Mouse (Mus musculus) bone marrow, adult 2 months (tissue): ENCODE results near the gene Apoa5. TPM values are rescaled to one million over a fixed set of nuclear protein-coding genes. Genes with fewer than 3 reads are reported as not detected.
A peak's percentile ranks its signal among the peaks of the same experiment; 100 is the strongest.
"Not testable (repeated sequence)": the region's sequence is repeated elsewhere in the genome, so short reads cannot be mapped to it uniquely, and the experiment has no call there.

ENCODE experiments used
- H3K27ac ChIP-seq: fragments of 200-500 bp; 2 replicates; pipeline ENCODE4 v1.5.1; 2012; ENCODE audit warnings: low read depth, mild to moderate bottlenecking, control low read depth, inconsistent platforms, low read length; ENCODE audit not compliant: control insufficient read depth, poor library complexity, insufficient read depth
- H3K4me1 ChIP-seq: fragments of 200-500 bp; 2 replicates; pipeline ENCODE4 v1.6.1; 2011; ENCODE audit warnings: low read length; ENCODE audit not compliant: control insufficient read depth, insufficient read depth
- H3K4me3 ChIP-seq: fragments of 200-500 bp; replicated peaks from 2 replicates; pipeline ENCODE3; 2011; ENCODE audit warnings: mild to moderate bottlenecking, low read depth, low read length, control low read depth; ENCODE audit not compliant: control insufficient read depth
- CTCF ChIP-seq: fragments of 200-500 bp; IDR thresholded peaks from 2 replicates; pipeline ENCODE4 v1.5.1; 2011; ENCODE audit warnings: low read length, control low read depth; ENCODE audit not compliant: control insufficient read depth, insufficient read depth
- POLR2A ChIP-seq: fragments of 200-500 bp; IDR thresholded peaks from 2 replicates; pipeline ENCODE4 v1.6.1; 2011; ENCODE audit warnings: low read depth, mild to moderate bottlenecking, control low read depth, low read length, borderline replicate concordance; ENCODE audit not compliant: control insufficient read depth
- WGBS: fragments of 180-500 bp; shearing (Covaris S2); methylation state at CpG from one replicate; pipeline ENCODE4 v1.1.7; 2018; 5-methylcytosine and 5-hydroxymethylcytosine counted together
- polyA plus RNA-seq: library from polyadenylated mRNA; stranded (reverse); fragments of >200 nt; gene quantifications from 2 replicates; pipeline ENCODE4 v1.2.4, GENCODE M21; 2011; ENCODE audit warnings: low replicate concordance; ENCODE audit not compliant: missing spikeins, insufficient read depth, insufficient read length

The Apoa5 gene
- polyA plus RNA-seq, 1 experiment, result 3.9 TPM

DNA sequence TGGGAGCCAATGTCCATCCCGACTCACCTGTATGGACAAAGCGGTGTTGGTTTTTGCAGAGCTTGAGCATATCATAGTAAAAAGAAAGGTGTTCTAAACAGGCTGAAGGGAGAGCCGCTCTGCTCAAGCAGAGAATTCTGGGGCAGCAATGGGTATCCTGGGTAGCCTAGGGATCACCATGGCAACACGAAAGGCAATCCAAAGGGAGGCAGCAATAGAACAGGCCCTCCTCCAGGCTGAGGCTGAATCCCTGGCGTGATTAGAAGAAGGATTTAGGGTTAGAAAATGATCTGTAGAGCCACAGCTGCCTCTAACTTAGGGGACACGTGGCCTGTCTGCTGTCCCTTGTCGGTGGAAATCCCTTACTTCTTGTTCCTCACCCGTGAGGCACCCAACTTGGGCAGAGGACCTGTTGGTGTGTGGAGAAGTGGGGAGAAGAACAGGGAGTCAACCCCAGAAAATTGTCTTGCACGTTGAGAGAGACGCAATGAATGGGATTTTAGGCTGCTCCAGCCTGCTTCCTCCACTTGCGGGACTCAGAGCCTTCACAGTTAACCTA, 47.5 kb downstream of the Apoa5 start:
- WGBS, result 72% methylated on average over 11 of the region's 11 CpGs

DNA sequence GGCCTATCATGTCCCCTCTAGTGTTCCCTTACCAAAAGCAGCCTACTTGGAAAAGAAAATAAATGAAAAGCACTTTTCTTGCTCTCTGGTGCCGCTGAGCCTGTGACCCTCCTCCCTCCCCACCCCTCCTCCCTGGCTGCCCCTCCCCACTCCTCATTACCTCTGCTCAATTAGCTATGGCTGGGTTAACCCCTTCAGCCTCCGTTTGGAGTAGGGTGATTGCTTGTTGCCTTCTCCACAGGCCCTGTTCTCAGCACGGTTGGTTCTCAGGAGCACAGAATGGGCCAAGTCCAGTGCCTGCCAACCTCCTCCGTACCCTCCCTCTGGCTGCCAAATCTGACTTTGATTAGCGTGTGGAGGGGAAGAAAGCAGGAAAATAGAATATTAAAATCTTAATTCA, 48.0 kb downstream of the Apoa5 start:
- Histone ChIP-seq H3K4me1 (no peaks in the 10 kb centered on the region), H3K27ac (no peak overlapping the region), H3K4me3 (no peak overlapping the region)
- 65% methylated on average over 5 of the region's 5 CpGs for WGBS
- TF ChIP-seq CTCF (no peak), POLR2A (no peak)

More for the DNA sequence above, 47.5 kb downstream of the Apoa5 start:
- Histone ChIP-seq H3K27ac (no peak overlapping the region), H3K4me1 (no peaks in the 10 kb centered on the region), H3K4me3 (no peak overlapping the region)
- TF ChIP-seq CTCF (no peak), POLR2A (no peak)

DNA sequence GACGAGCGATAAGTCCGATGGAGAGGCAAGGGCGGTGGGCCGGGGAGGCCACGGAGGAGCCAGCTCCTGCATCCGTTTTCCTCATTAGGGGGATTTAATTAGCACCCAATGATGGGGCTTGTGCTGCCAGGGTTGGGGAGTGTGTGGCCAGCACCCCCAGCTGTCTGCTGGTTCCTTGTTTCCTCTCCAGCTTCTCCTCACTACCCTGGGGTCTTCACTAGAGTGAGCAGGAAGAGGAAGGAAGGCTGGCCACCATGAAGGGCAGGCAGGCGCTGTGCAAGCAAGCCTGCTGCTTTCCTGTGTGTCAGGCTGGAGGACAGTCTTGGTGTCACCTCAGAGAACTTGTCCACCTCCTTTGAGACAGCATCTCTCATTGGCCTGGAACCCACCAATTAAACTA, 48.5 kb downstream of the Apoa5 start:
- no peak overlapping the region for H3K27ac ChIP-seq
- no peak for TF ChIP-seq CTCF
- no peak for TF ChIP-seq POLR2A
- H3K4me3 ChIP-seq, result no peak overlapping the region
- H3K4me1 ChIP-seq, result no peaks in the 10 kb centered on the region
- whole genome bisulfite sequencing, result 72% methylated on average over 8 of the region's 8 CpGs

DNA sequence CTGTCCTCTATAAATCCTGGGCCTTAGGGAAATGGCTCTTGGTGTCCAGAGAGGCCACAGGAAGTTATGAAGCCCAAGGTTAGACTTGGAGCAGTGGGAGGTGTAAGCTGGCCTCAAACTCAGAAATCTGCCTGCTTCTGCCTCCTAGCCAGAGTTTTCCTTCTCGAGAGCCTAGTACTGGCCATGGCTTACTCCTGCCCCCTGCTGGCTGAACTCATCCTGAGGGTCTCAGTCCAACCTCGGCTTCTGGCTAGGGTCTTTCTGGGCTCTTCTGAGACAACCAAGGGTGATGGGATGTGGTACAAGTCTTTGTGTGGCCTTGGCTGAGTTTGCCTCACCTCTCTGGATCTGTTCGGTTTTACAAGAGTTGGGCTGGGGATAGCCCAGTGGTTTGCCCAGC, 49.5 kb downstream of the Apoa5 start:
- H3K4me3 ChIP-seq, result no peak overlapping the region
- H3K4me1 ChIP-seq, result no peaks in the 10 kb centered on the region
- 85% methylated on average over 3 of the region's 3 CpGs for WGBS
- no peak for TF ChIP-seq POLR2A
- peak; percentile 16; the same call in 1 of the 2 replicates for TF ChIP-seq CTCF
- H3K27ac ChIP-seq, result no peak overlapping the region

DNA sequence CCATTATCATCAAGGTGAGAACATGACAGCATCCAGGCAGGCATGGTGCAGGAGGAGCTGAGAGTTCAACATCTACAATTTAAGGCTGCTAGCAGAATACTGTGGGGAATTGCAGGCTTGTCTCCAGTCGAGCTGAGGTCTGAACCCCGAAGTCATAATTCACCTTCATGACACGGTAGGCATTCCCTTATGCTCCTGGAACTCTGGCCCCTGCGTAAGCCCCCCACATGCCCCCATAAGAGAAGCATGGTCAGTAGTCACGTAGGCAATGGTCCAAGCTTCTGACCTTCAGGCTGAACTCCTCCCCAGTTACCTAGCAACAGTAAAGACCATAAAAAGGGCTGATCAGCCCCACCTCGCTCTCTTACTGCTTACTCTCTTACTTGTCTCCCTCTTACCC, 51.5 kb downstream of the Apoa5 start, which contains the start of gene 4931429L15Rik:
4931429L15Rik (minus strand) TSS at position 101 of the 400 bp plus-strand sequence.
- not testable (repeated sequence) for H3K4me3 ChIP-seq, H3K4me1 ChIP-seq, H3K27ac ChIP-seq
- 78% methylated on average over 6 of the region's 6 CpGs for WGBS

DNA sequence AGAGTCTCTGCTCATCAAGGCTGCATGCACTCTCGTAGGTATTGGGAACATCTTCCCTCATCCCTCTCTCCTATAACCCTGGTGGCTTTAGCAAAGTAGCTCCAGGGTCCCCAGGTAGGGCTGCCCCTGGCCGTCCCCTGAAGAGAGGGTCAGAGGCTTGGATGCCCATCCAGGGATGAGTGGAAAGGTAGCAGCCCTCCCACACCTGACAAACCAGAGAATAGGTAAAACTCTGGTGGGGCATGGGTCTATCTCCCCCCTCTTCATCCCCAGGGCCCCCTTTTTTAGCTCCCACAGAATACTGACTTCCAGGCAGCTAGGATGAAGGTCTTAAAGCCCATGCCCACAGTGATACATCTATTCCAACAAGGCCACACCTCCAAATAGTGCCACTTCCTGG, 52.0 kb downstream of the Apoa5 start:
- no peak for TF ChIP-seq CTCF
- TF ChIP-seq POLR2A, result no peak

More for the DNA sequence above, 52.0 kb downstream of the Apoa5 start:
- H3K4me3 ChIP-seq, result no peak overlapping the region
- WGBS, result 81% methylated on average over 2 of the region's 2 CpGs
- no peaks in the 10 kb centered on the region for H3K4me1 ChIP-seq
- H3K27ac ChIP-seq, result no peak overlapping the region

Other genes with a start within 250 kb of the Apoa5 start
- gene Apoa1, start 40.1 kb upstream of the Apoa5 start, polyA plus RNA-seq, result 18.0 and 44.4 TPM in 2 replicates
- 15.5 and 47.2 TPM in 2 replicates for gene Apoc3, start 33.0 kb upstream of the Apoa5 start, polyA plus RNA-seq
- not detected in 2 replicates for gene Apoa4, start 27.9 kb upstream of the Apoa5 start, polyA plus RNA-seq
- gene Zpr1, start 4.4 kb downstream of the Apoa5 start, polyA plus RNA-seq, result 22.3 and 64.6 TPM in 2 replicates
- gene Bud13, start 14.4 kb downstream of the Apoa5 start, polyA plus RNA-seq, result 13.4 and 15.3 TPM in 2 replicates
- gene 4931429L15Rik, start 51.4 kb downstream of the Apoa5 start, polyA plus RNA-seq, result not detected in 2 replicates